Mouse (Mus musculus) cortical plate, adult 2 months (tissue): ENCODE results near the gene Doxl2.

ENCODE experiments used
- CTCF ChIP-seq: fragments of 200-500 bp; IDR thresholded peaks from 2 replicates; pipeline ENCODE4 v1.5.1; 2011; ENCODE audit warnings: mild to moderate bottlenecking, control low read depth, low read length; ENCODE audit not compliant: insufficient read depth; ENCODE audit errors: extremely low read depth
- POLR2A ChIP-seq: fragments of 200-500 bp; IDR thresholded peaks from 2 replicates; pipeline ENCODE4 v1.6.1; 2011; ENCODE audit warnings: mild to moderate bottlenecking, low read length, control low read depth; ENCODE audit not compliant: insufficient read depth; ENCODE audit errors: extremely low read depth

DNA sequence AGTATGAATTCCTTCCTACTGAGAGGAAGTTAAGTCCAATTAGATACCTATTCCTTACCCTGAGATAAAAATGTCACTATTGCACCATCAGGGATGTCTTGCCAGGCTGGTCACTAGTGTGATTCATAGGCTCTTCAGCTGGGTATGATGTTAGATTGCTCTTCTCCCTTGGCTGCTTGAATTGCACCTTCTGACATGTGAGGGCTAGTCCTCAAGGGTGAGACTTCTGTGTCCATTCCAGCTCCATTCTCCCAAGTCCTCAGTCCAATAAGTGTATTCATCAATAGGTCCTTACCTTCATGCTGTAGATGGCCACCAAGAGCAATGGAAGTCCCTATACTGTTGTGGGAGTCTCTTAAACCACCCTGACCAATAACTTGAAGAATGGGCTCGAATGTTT lies 4.9 kb downstream of the Doxl2 start:
- no peak for TF ChIP-seq CTCF
- TF ChIP-seq POLR2A: no peak
